Mouse (Mus musculus) embryonic fibroblast, embryonic 13.5 days (primary cell): Measurements from ENCODE around the gene Nwd1. TPM values are rescaled to one million over a fixed set of nuclear protein-coding genes. Genes with fewer than 3 reads are reported as not detected.

Experiments used
- H3K27ac ChIP-seq: 2 replicates; pipeline ENCODE4 v1.5.1; 2012; ENCODE audit warnings: low read length, control low read depth, inconsistent platforms; ENCODE audit not compliant: insufficient read depth
- H3K4me1 ChIP-seq: 2 replicates; pipeline ENCODE4 v1.6.1; 2011; ENCODE audit warnings: low read length; ENCODE audit not compliant: control insufficient read depth, insufficient read depth
- H3K4me3 ChIP-seq: 2 replicates; pipeline ENCODE4 v1.5.1; 2011; ENCODE audit warnings: mild to moderate bottlenecking, control low read depth, low read length; ENCODE audit not compliant: insufficient read depth
- CTCF ChIP-seq: IDR thresholded peaks from 2 replicates; pipeline ENCODE4 v1.5.1; 2011; ENCODE audit warnings: mild to moderate bottlenecking, control low read depth, low read length, moderate library complexity, borderline replicate concordance; ENCODE audit not compliant: insufficient read depth
- POLR2A ChIP-seq: IDR thresholded peaks from 2 replicates; pipeline ENCODE4 v1.6.1; 2011; ENCODE audit warnings: low read depth, mild to moderate bottlenecking, control low read depth, low read length, moderate library complexity
- polyA plus RNA-seq: library from polyadenylated mRNA; stranded (reverse); fragments of >200 nt; gene quantifications from 2 replicates; pipeline ENCODE4 v1.2.4, GENCODE M21; 2011; ENCODE audit warnings: low read depth; ENCODE audit not compliant: missing spikeins, insufficient read length

Nwd1 gene
- polyA plus RNA-seq, 1 experiment: not detected

- H3K27ac ChIP-seq: no peak overlapping the region
- H3K4me3 ChIP-seq: no peak overlapping the region
- TF ChIP-seq POLR2A: no peak
- TF ChIP-seq CTCF: no peak
- no peaks in the 10 kb centered on the region for H3K4me1 ChIP-seq
Measured at GRCm38 (mm10) chr8:72749846-72750245, 103.3 kb downstream of the Nwd1 start.

GRCm38 (mm10) chr8:72750266-72750665 lies 103.8 kb downstream of the Nwd1 start:
- TF ChIP-seq POLR2A (no peak), CTCF (no peak)
- Histone ChIP-seq H3K4me3 (no peak overlapping the region), H3K4me1 (no peaks in the 10 kb centered on the region), H3K27ac (no peak overlapping the region)

GRCm38 (mm10) chr8:72751126-72751525 lies 104.6 kb downstream of the Nwd1 start:
- no peak for TF ChIP-seq CTCF
- no peak for TF ChIP-seq POLR2A
- Histone ChIP-seq H3K4me3 (no peak overlapping the region), H3K27ac (no peak overlapping the region), H3K4me1 (no peaks in the 10 kb centered on the region)

GRCm38 (mm10) chr8:72752289-72752688 lies 105.8 kb downstream of the Nwd1 start:
- no peak overlapping the region for H3K4me3 ChIP-seq
- no peak overlapping the region for H3K27ac ChIP-seq
- no peak for TF ChIP-seq POLR2A
- H3K4me1 ChIP-seq: no peaks in the 10 kb centered on the region

GRCm38 (mm10) chr8:72753165-72753564 lies 106.7 kb downstream of the Nwd1 start:
- no peak for TF ChIP-seq CTCF
- no peak for TF ChIP-seq POLR2A
- Histone ChIP-seq H3K4me3 (no peak overlapping the region), H3K27ac (no peak overlapping the region), H3K4me1 (no peaks in the 10 kb centered on the region)

GRCm38 (mm10) chr8:72753781-72754180 lies 107.3 kb downstream of the Nwd1 start:
- Histone ChIP-seq H3K4me1 (no peaks in the 10 kb centered on the region), H3K27ac (no peak overlapping the region), H3K4me3 (no peak overlapping the region)
- TF ChIP-seq POLR2A (no peak), CTCF (no peak)

GRCm38 (mm10) chr8:72756031-72756430 lies 109.5 kb downstream of the Nwd1 start:
- H3K27ac ChIP-seq: no peak overlapping the region
- TF ChIP-seq CTCF (no peak), POLR2A (no peak)
- H3K4me1 ChIP-seq: no peaks in the 10 kb centered on the region
- H3K4me3 ChIP-seq: no peak overlapping the region

GRCm38 (mm10) chr8:72756771-72757390 lies 110.4 kb downstream of the Nwd1 start:
- no peak for TF ChIP-seq CTCF
- no peak for TF ChIP-seq POLR2A
- Histone ChIP-seq H3K27ac (no peak overlapping the region), H3K4me3 (no peak overlapping the region), H3K4me1 (no peaks in the 10 kb centered on the region)

GRCm38 (mm10) chr8:72757426-72758195 lies 111.1 kb downstream of the Nwd1 start:
- no peak for TF ChIP-seq CTCF
- TF ChIP-seq POLR2A: no peak
- H3K4me3 ChIP-seq: no peak overlapping the region
- H3K4me1 ChIP-seq: no peaks in the 10 kb centered on the region
- H3K27ac ChIP-seq: no peak overlapping the region

- Histone ChIP-seq H3K4me3 (no peak overlapping the region), H3K4me1 (no peaks in the 10 kb centered on the region), H3K27ac (no peak overlapping the region)
- no peak for TF ChIP-seq POLR2A
Measured at GRCm38 (mm10) chr8:72758310-72758709, 111.8 kb downstream of the Nwd1 start.

GRCm38 (mm10) chr8:72760216-72760615 lies 113.7 kb downstream of the Nwd1 start:
- Histone ChIP-seq H3K4me1 (no peaks in the 10 kb centered on the region), H3K4me3 (no peak overlapping the region)
- TF ChIP-seq POLR2A (no peak), CTCF (no peak)

More at GRCm38 (mm10) chr8:72760216-72760615, 113.7 kb downstream of the Nwd1 start:
- no peak overlapping the region for H3K27ac ChIP-seq
